In genomic region chr6:94628787-94629186, GRCm38 (mm10) we compare ENCODE assay signal across 19 mouse cellular contexts.
A peak's percentile ranks its signal among the peaks of the same experiment; 100 is the strongest.
DNase-seq lines count a peak whose midpoint lies in the region; ATAC-seq lines count a peak whose summit lies in the region.
"Had no signal": no experiment of that assay in that cellular context is flagged by ENCODE, and none has a peak within 500 bp of the region (broad histone marks: within the 10 kb centered on the region; RNA-seq: fewer than 3 reads in every experiment).

No protein-coding gene starts in this region.

- no peaks in the 10 kb centered on the region for H3K27me3 ChIP-seq in hindbrain, embryonic 13.5 days
- no peaks in the 10 kb centered on the region for H3K27me3 ChIP-seq in hindbrain, embryonic 11.5 days (ENCODE audit: control insufficient read depth, insufficient read depth, low read length)
- no peaks in the 10 kb centered on the region for H3K27me3 ChIP-seq in hindbrain, embryonic 14.5 days (ENCODE audit: control insufficient read depth, insufficient read depth, low read length)
- peaks cover 40% of the 10 kb centered on the region for H3K27me3 ChIP-seq in limb, embryonic 10.5 days (ENCODE audit: low read depth, poor library complexity, severe bottlenecking)
- H3K27me3 ChIP-seq: limb, embryonic 15.5 days; Patski had no signal

- no peak overlapping the region for H3K4me3 ChIP-seq in hindbrain, embryonic 13.5 days
- H3K4me3 ChIP-seq in hindbrain, embryonic 11.5 days (ENCODE audit: low read depth, low read length): no peak overlapping the region
- H3K4me3 ChIP-seq in hindbrain, embryonic 14.5 days (replicated peaks; ENCODE audit: low read length): no peak overlapping the region
- no peak overlapping the region for H3K4me3 ChIP-seq in limb, embryonic 10.5 days
- H3K4me3 ChIP-seq: heart, embryonic 10.5 days; left cerebral cortex, adult 2 months; limb, embryonic 15.5 days; myocyte had no signal

- H3K4me2 ChIP-seq in hindbrain, embryonic 13.5 days: no peak overlapping the region
- H3K4me2 ChIP-seq in hindbrain, embryonic 11.5 days (replicated peaks; ENCODE audit: low read depth, low read length): no peak overlapping the region
- no peak overlapping the region for H3K4me2 ChIP-seq in hindbrain, embryonic 14.5 days (replicated peaks)
- H3K4me2 ChIP-seq: limb, embryonic 15.5 days; lung, embryonic 14.5 days had no signal

- no peaks in the 10 kb centered on the region for H3K9me3 ChIP-seq in hindbrain, embryonic 13.5 days
- no peaks in the 10 kb centered on the region for H3K9me3 ChIP-seq in hindbrain, embryonic 11.5 days (ENCODE audit: control insufficient read depth, low read length)
- no peaks in the 10 kb centered on the region for H3K9me3 ChIP-seq in hindbrain, embryonic 14.5 days (ENCODE audit: control insufficient read depth, low read length)
- no peaks in the 10 kb centered on the region for H3K9me3 ChIP-seq in limb, embryonic 10.5 days (replicated peaks)
- H3K9me3 ChIP-seq: heart, embryonic 10.5 days; limb, embryonic 15.5 days had no signal

- WGBS in hindbrain, embryonic 13.5 days: 60% methylated on average over 6 of the region's 6 CpGs
- 73% methylated on average over 6 of the region's 6 CpGs for WGBS in hindbrain, embryonic 11.5 days
- 61% methylated on average over 6 of the region's 6 CpGs for WGBS in hindbrain, embryonic 14.5 days
- WGBS in limb, embryonic 10.5 days: 65% methylated on average over 6 of the region's 6 CpGs

- H3K9ac ChIP-seq in hindbrain, embryonic 13.5 days: no peak overlapping the region
- no peak overlapping the region for H3K9ac ChIP-seq in hindbrain, embryonic 11.5 days (ENCODE audit: low read depth, low read length)
- no peak overlapping the region for H3K9ac ChIP-seq in hindbrain, embryonic 14.5 days
- H3K9ac ChIP-seq: limb, embryonic 15.5 days; lung, embryonic 14.5 days had no signal

- H3K4me1 ChIP-seq in hindbrain, embryonic 13.5 days (replicated peaks): peaks cover 62% of the 10 kb centered on the region
- peaks cover 13% of the 10 kb centered on the region for H3K4me1 ChIP-seq in hindbrain, embryonic 11.5 days (replicated peaks; ENCODE audit: control insufficient read depth, insufficient read depth, low read length)
- peaks cover 37% of the 10 kb centered on the region for H3K4me1 ChIP-seq in hindbrain, embryonic 14.5 days (replicated peaks; ENCODE audit: control insufficient read depth, insufficient read depth, low read length)
- H3K4me1 ChIP-seq in limb, embryonic 10.5 days: peaks cover 75% of the 10 kb centered on the region

- no peak for ATAC-seq in hindbrain, embryonic 13.5 days (ENCODE audit: low FRiP score)
- ATAC-seq in hindbrain, embryonic 11.5 days (ENCODE audit: low FRiP score): no peak
- no peak for ATAC-seq in hindbrain, embryonic 14.5 days (ENCODE audit: low FRiP score)
- ATAC-seq: intestine, postnatal 0 days; Patski had no signal

- DNase-seq in hindbrain, embryonic 11.5 days (ENCODE audit: low spot score): no peak
- no peak for DNase-seq in hindbrain, embryonic 14.5 days (ENCODE audit: low spot score)
- no peak for DNase-seq in limb, embryonic 10.5 days (ENCODE audit: low spot score)
- peak; percentile 65 for DNase-seq in lung, postnatal 36 days
- no peak for DNase-seq in cerebellum, postnatal 10 days
- DNase-seq in left cerebral cortex, postnatal 14 days (ENCODE audit: low spot score in 2 of 2): no peak
- DNase-seq: adrenal gland, postnatal 25 days; gastrocnemius, postnatal 25 days; heart, postnatal 4 days; kidney, postnatal 10 days; lung, embryonic 14.5 days; right cerebral cortex, adult 18-20 months had no signal

- H3K36me3 ChIP-seq in hindbrain, embryonic 13.5 days: peaks cover 18% of the 10 kb centered on the region
- no peaks in the 10 kb centered on the region for H3K36me3 ChIP-seq in hindbrain, embryonic 11.5 days (ENCODE audit: control insufficient read depth, insufficient read depth, low read length)
- peaks cover 11% of the 10 kb centered on the region for H3K36me3 ChIP-seq in hindbrain, embryonic 14.5 days (replicated peaks; ENCODE audit: control insufficient read depth, insufficient read depth)
- peaks cover 28% of the 10 kb centered on the region for H3K36me3 ChIP-seq in limb, embryonic 10.5 days

- peak overlapping the region; percentile 56 for H3K27ac ChIP-seq in hindbrain, embryonic 13.5 days
- H3K27ac ChIP-seq in hindbrain, embryonic 11.5 days (ENCODE audit: low read depth, low read length): no peak overlapping the region
- H3K27ac ChIP-seq in hindbrain, embryonic 14.5 days: peak overlapping the region; percentile 77; the same call in 1 of the 2 replicates
- H3K27ac ChIP-seq in limb, embryonic 10.5 days: peak overlapping the region; percentile 84
- H3K27ac ChIP-seq: left cerebral cortex, adult 2 months had no signal

- intact Hi-C loops in left cerebral cortex, postnatal 14 days (cut with DNase I): loop anchor here (5.0 kb wide), 1 partner anchor 69 kb away; no protein-coding TSS in a partner anchor
